Mouse (Mus musculus): ENCODE results near the gene Gpcpd1. TPM values are rescaled to one million over a fixed set of nuclear protein-coding genes. Genes with fewer than 3 reads are reported as not detected.

Gpcpd1 gene
- polyA plus RNA-seq, 1 experiment from 2014 or later = 31.3 TPM

DNA sequence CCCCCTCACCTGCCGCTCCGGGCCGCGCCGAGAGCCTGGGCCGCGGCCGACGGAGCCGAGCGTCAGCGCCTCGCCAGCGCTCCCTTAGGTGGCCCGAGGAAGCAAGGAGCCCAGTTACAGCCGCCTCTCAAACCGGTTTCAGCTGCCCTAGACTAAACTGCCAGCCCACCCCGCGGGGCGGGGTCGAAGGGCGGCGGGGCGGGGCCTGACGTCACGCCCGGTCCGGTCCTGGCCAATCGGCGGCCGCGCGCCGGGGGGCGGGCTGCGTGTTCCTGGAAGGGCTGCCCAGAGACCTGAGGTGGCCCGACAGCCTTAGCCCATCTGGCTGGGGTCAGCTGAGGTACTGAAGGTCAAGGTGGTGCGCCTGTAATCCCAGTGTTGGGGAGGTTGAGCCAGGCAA is 9.5 kb downstream of the Gpcpd1 start:
- Histone ChIP-seq H3K27me3 (ENCODE audit: control insufficient read depth, insufficient read depth, low read depth, low read length) (no peaks in the 10 kb centered on the region), H3K9me3 (ENCODE audit: control insufficient read depth, low read length) (no peaks in the 10 kb centered on the region), H3K9ac (ENCODE audit: low read length) (peak overlapping the region; percentile 84), H3K4me2 (ENCODE audit: low read depth, low read length) (peak overlapping the region; percentile 75), H3K36me3 (ENCODE audit: control insufficient read depth, insufficient read depth, low read length) (no peaks in the 10 kb centered on the region), H3K4me1 (replicated peaks; ENCODE audit: control insufficient read depth, insufficient read depth, low read length) (peaks cover 24% of the 10 kb centered on the region), H3K4me3 (ENCODE audit: low read length) (peak overlapping the region; percentile 88), H3K27ac (ENCODE audit: low read length) (peak overlapping the region; percentile 97)
- WGBS = under 1% methylated on average over 30 of the region's 38 CpGs
- ATAC-seq (ENCODE audit: low read depth) = peak; percentile 98

GRCm38 (mm10) chr2:132577431-132577981 is 10.0 kb downstream of the Gpcpd1 start:
- Histone ChIP-seq H3K9ac (ENCODE audit: low read length) (peak overlapping the region; percentile 84), H3K27ac (ENCODE audit: low read length) (peak overlapping the region; percentile 97), H3K27me3 (ENCODE audit: control insufficient read depth, insufficient read depth, low read depth, low read length) (no peaks in the 10 kb centered on the region), H3K36me3 (ENCODE audit: control insufficient read depth, insufficient read depth, low read length) (no peaks in the 10 kb centered on the region), H3K4me2 (ENCODE audit: low read depth, low read length) (peak overlapping the region; percentile 75), H3K4me1 (replicated peaks; ENCODE audit: control insufficient read depth, insufficient read depth, low read length) (peaks cover 21% of the 10 kb centered on the region), H3K4me3 (ENCODE audit: low read length) (peak overlapping the region; percentile 88), H3K9me3 (ENCODE audit: control insufficient read depth, low read length) (no peaks in the 10 kb centered on the region)
- peak; percentile 75 for ATAC-seq (ENCODE audit: low read depth)
- WGBS = 0% methylated on average over 39 of the region's 41 CpGs

- WGBS = 29% methylated on average over 3 of the region's 3 CpGs
- H3K27ac ChIP-seq (ENCODE audit: low read length) = no peak overlapping the region
Observed at GRCm38 (mm10) chr2:132576522-132577135, 10.9 kb downstream of the Gpcpd1 start.

DNA sequence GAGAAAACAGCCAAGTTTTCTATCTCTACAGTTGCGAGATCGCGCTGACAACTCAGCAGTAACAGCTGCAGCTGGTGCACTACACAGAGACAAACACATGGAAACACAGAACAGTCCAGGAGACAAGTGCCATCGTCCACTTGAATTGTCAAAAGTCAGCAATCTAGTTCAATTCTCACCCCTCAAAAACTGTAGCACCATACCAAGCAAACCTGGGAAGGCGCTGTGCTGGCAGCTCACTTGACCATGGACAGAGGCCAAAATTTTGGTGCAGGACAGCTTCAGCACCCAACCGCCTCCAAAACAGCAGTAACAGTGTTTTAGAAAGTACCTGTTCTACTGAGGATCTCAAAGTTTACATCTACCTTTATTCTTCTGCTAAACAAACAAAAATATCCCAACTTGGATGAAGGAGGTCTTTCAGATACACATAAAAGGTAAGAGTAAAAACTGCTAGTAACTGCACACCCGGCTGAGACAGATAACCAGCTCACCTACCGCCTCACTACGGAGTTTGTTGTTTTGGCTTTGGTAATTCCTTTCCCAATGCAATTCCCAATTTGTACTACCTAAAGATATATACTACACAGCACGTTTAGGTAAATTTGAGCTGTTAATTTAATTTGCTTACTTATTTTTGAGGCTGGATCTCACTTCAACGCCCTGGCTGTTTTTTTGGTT is 11.6 kb downstream of the Gpcpd1 start:
- WGBS = 66% methylated on average over 11 of the region's 11 CpGs
- no peak for ATAC-seq (ENCODE audit: low read depth)
- Histone ChIP-seq H3K4me1 (replicated peaks; ENCODE audit: control insufficient read depth, insufficient read depth, low read length) (peaks cover 13% of the 10 kb centered on the region), H3K4me3 (ENCODE audit: low read length) (no peak overlapping the region), H3K27me3 (ENCODE audit: control insufficient read depth, insufficient read depth, low read depth, low read length) (no peaks in the 10 kb centered on the region), H3K9me3 (ENCODE audit: control insufficient read depth, low read length) (no peaks in the 10 kb centered on the region), H3K36me3 (ENCODE audit: control insufficient read depth, insufficient read depth, low read length) (peaks cover 3% of the 10 kb centered on the region; the same call in 1 of the 2 replicates), H3K4me2 (ENCODE audit: low read depth, low read length) (peak overlapping the region; percentile 75), H3K9ac (ENCODE audit: low read length) (no peak overlapping the region), H3K27ac (ENCODE audit: low read length) (no peak overlapping the region)

More at GRCm38 (mm10) chr2:132576522-132577135, 10.9 kb downstream of the Gpcpd1 start:
- no peak overlapping the region for H3K9ac ChIP-seq (ENCODE audit: low read length)
- ATAC-seq (ENCODE audit: low read depth) = no peak
- H3K4me2 ChIP-seq (ENCODE audit: low read depth, low read length) = peak overlapping the region; percentile 75
- H3K36me3 ChIP-seq (ENCODE audit: control insufficient read depth, insufficient read depth, low read length) = no peaks in the 10 kb centered on the region
- H3K4me1 ChIP-seq (replicated peaks; ENCODE audit: control insufficient read depth, insufficient read depth, low read length) = peaks cover 13% of the 10 kb centered on the region
- H3K4me3 ChIP-seq (ENCODE audit: low read length) = peak overlapping the region; percentile 28
- no peaks in the 10 kb centered on the region for H3K9me3 ChIP-seq (ENCODE audit: control insufficient read depth, low read length)
- H3K27me3 ChIP-seq (ENCODE audit: control insufficient read depth, insufficient read depth, low read depth, low read length) = no peaks in the 10 kb centered on the region

GRCm38 (mm10) chr2:132575256-132575655 is 12.3 kb downstream of the Gpcpd1 start:
- no peaks in the 10 kb centered on the region for H3K27me3 ChIP-seq (ENCODE audit: control insufficient read depth, insufficient read depth, low read depth, low read length)
- no peak overlapping the region for H3K9ac ChIP-seq (ENCODE audit: low read length)
- no peak overlapping the region for H3K4me3 ChIP-seq (ENCODE audit: low read length)
- 0 out of 2 replicates have a peak overlapping the region, but pooled peaks have one; percentile 16 for H3K4me2 ChIP-seq (ENCODE audit: low read depth, low read length)
- H3K36me3 ChIP-seq (ENCODE audit: control insufficient read depth, insufficient read depth, low read length) = peaks cover 7% of the 10 kb centered on the region
- H3K27ac ChIP-seq (ENCODE audit: low read length) = no peak overlapping the region
- 53% methylated on average over 3 of the region's 3 CpGs for WGBS
- no peaks in the 10 kb centered on the region for H3K9me3 ChIP-seq (ENCODE audit: control insufficient read depth, low read length)
- peaks cover 13% of the 10 kb centered on the region for H3K4me1 ChIP-seq (replicated peaks; ENCODE audit: control insufficient read depth, insufficient read depth, low read length)
- no peak for ATAC-seq (ENCODE audit: low read depth)

- 64% methylated on average over 2 of the region's 2 CpGs for WGBS
- Histone ChIP-seq H3K9ac (ENCODE audit: low read length) (no peak overlapping the region), H3K4me1 (replicated peaks; ENCODE audit: control insufficient read depth, insufficient read depth, low read length) (peaks cover 13% of the 10 kb centered on the region), H3K27me3 (ENCODE audit: control insufficient read depth, insufficient read depth, low read depth, low read length) (no peaks in the 10 kb centered on the region), H3K9me3 (ENCODE audit: control insufficient read depth, low read length) (no peaks in the 10 kb centered on the region), H3K27ac (ENCODE audit: low read length) (no peak overlapping the region), H3K4me3 (ENCODE audit: low read length) (no peak overlapping the region), H3K4me2 (ENCODE audit: low read depth, low read length) (no peak overlapping the region), H3K36me3 (ENCODE audit: control insufficient read depth, insufficient read depth, low read length) (peaks cover 9% of the 10 kb centered on the region)
- no peak for ATAC-seq (ENCODE audit: low read depth)
Observed at GRCm38 (mm10) chr2:132573280-132573679, 14.2 kb downstream of the Gpcpd1 start.

DNA sequence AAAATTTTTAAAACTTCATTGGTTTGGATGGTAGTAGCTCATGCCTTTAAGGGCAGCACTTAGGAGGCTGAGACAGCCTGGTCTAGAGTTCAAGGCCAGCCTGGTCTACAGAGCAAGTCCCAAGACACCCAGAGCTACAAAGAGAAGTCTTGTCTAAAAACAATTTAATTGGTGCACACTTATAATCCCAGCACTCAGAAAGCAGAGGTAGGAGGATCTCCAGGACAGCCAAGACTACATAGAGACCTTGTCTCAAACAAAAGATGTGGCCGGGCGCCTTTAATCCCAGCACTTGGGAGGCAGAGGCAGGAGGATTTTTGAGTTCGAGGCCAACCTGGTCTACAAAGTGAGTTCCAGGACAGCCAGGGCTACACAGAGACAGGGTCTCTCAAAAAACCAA is 14.9 kb downstream of the Gpcpd1 start:
- no peak overlapping the region for H3K4me2 ChIP-seq (ENCODE audit: low read depth, low read length)
- H3K4me1 ChIP-seq (replicated peaks; ENCODE audit: control insufficient read depth, insufficient read depth, low read length) = peaks cover 13% of the 10 kb centered on the region
- H3K9me3 ChIP-seq (ENCODE audit: control insufficient read depth, low read length) = no peaks in the 10 kb centered on the region
- no peak overlapping the region for H3K27ac ChIP-seq (ENCODE audit: low read length)
- 95% methylated on average over 3 of the region's 3 CpGs for WGBS
- H3K36me3 ChIP-seq (ENCODE audit: control insufficient read depth, insufficient read depth, low read length) = peaks cover 9% of the 10 kb centered on the region
- no peak for ATAC-seq (ENCODE audit: low read depth)
- H3K27me3 ChIP-seq (ENCODE audit: control insufficient read depth, insufficient read depth, low read depth, low read length) = no peaks in the 10 kb centered on the region
- no peak overlapping the region for H3K9ac ChIP-seq (ENCODE audit: low read length)
- H3K4me3 ChIP-seq (ENCODE audit: low read length) = no peak overlapping the region

DNA sequence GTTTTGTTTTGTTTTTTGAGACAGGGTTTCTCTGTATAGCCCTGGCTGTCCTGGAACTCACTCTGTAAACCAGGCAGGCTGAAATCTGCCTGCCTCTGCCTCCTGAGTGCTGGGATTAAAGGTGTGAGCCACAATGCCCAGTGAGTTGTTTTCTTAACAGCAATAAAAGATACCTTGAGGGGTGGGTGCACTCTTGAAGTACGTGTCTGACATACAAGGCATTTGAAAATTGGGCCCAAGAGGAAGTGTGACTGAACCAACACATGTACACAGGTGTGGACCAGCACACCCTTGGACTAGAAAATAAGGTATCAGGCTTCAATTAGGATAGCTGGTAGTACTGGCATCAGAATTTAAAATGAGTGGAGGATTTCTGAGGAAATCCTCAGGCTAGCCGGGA is 16.2 kb downstream of the Gpcpd1 start:
- WGBS = 91% methylated on average over 2 of the region's 2 CpGs
- no peak for ATAC-seq (ENCODE audit: low read depth)
- H3K4me2 ChIP-seq (ENCODE audit: low read depth, low read length) = no peak overlapping the region
- H3K4me3 ChIP-seq (ENCODE audit: low read length) = no peak overlapping the region
- H3K27ac ChIP-seq (ENCODE audit: low read length) = no peak overlapping the region
- peaks cover 8% of the 10 kb centered on the region for H3K4me1 ChIP-seq (replicated peaks; ENCODE audit: control insufficient read depth, insufficient read depth, low read length)
- H3K9ac ChIP-seq (ENCODE audit: low read length) = no peak overlapping the region
- no peaks in the 10 kb centered on the region for H3K9me3 ChIP-seq (ENCODE audit: control insufficient read depth, low read length)
- H3K36me3 ChIP-seq (ENCODE audit: control insufficient read depth, insufficient read depth, low read length) = peaks cover 21% of the 10 kb centered on the region
- no peaks in the 10 kb centered on the region for H3K27me3 ChIP-seq (ENCODE audit: control insufficient read depth, insufficient read depth, low read depth, low read length)

GRCm38 (mm10) chr2:132570869-132571268 is 16.7 kb downstream of the Gpcpd1 start:
- Histone ChIP-seq H3K4me1 (replicated peaks; ENCODE audit: control insufficient read depth, insufficient read depth, low read length) (peaks cover 4% of the 10 kb centered on the region), H3K9me3 (ENCODE audit: control insufficient read depth, low read length) (no peaks in the 10 kb centered on the region), H3K27me3 (ENCODE audit: control insufficient read depth, insufficient read depth, low read depth, low read length) (no peaks in the 10 kb centered on the region), H3K4me3 (ENCODE audit: low read length) (no peak overlapping the region), H3K9ac (ENCODE audit: low read length) (no peak overlapping the region), H3K36me3 (ENCODE audit: control insufficient read depth, insufficient read depth, low read length) (peaks cover 25% of the 10 kb centered on the region), H3K27ac (ENCODE audit: low read length) (no peak overlapping the region), H3K4me2 (ENCODE audit: low read depth, low read length) (no peak overlapping the region)
- ATAC-seq (ENCODE audit: low read depth) = no peak

Measured in lung, embryonic 16.5 days (tissue).